Mouse (Mus musculus) heart, adult 11 months (tissue): ENCODE results near the gene Fh1.
A peak's percentile ranks its signal among the peaks of the same experiment; 100 is the strongest.

ENCODE experiments used
- DNase-seq: peaks from one replicate; pipeline ENCODE4 v3.0.0; 2022

Fh1 gene

DNA sequence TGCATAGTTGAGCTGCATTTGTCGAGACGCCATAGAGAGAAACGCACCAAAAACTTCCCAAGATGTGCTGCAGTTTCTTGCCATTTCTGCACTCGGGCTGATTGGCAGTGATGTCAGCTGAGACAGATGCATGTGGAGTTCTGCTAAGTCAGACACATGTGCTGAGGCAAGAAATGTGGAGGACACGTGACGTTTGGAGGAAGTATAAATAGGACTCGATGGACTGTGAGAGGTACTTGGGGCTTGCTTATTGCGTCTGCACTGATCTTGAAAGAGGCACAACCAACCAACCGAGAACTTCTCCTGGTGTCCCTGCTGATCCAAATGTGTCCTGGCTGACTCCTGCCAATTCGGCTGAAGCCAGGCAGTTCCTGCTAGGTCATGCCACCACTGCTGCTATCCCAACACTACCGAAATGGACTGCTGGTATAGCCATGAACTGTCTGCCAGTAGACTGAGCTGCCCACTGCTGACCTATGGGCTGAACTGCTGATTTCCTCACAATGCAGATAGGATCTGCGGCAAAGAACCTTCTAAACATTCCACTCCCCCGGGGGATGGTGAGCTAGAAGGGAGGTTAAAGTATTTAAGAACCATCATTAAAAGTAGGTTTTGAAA is 5.5 kb downstream of the Fh1 start, which contains the start of gene Kmo:
Gene Kmo, plus strand, starts transcription at position 568 of the 618 bp plus-strand sequence.
- peak; percentile 86 for DNase-seq

DNA sequence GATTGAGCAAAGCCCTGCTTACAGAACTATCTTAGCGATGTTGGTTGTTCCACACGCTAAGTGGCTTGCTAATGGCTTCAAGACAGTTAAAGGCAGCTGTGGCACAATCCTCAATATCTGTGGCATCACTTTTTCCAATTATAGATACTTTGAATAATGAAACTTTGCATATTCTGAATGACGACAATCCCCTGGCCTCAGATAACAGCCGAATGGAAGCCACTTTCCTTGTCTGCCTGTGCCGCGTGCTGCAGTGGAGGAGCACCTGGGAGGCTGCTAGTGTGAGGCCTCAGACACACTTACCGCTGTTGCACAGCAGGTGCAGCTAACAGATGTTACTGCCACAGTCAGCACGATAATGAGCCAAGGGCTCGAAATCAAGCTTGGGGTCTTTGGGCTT is 10.4 kb downstream of the Fh1 start:
- peak; percentile 34 for DNase-seq

DNA sequence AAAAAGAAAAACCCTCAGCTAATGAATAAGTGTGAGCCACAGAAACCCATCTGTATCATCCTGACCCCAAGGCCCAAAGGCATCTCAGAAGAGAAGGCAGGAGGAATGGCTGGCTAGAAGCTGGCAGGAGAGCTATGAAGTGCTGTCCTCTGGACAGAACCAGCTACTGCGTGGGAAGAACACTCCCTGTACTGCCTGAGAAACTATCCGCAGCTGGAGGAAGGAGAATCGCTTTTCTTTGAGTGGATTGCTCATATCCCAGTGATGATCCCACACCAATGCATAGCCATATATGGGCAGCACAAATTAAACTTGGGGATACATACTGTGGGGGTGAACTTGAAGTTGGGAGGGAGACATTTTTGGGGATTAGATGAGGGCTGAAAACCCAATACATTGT is 16.7 kb downstream of the Fh1 start:
- peak; percentile 24 for DNase-seq

DNA sequence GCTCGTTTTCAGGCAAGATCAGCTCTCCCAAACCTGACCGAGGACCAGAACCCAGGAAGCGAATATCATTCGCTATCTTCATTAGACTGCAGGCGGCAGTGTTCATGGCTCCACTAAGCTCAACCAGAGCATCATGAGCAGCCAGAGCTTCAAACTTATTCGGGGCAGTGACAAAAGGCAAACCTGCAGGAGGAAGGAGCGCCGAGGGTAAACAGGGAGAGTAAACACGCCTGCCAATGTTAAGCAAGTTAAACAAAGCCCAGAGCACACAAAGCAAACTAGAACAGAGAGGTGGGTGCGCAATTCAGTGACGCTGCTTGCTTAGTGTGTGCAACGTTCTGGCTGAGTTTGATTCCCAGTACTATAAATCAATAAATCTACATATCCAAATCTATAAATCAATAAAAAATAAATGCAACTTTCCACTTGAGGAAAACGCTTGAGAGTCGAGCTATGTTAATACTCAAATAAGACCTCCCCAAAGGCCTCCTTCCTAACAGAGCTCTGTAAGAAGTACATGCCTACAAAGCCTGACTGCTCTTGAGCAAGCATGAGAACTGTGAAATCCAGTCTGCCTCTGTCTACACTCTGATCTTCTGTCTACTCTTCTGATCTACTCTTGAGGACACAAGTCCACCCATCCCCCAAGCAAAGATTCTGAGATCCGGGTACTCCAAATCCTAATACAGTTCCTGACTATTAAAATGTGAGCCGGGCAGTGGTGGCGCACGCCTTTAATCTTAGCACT is 17.4 kb downstream of the Fh1 start:
- peak; percentile 65 for DNase-seq

DNA sequence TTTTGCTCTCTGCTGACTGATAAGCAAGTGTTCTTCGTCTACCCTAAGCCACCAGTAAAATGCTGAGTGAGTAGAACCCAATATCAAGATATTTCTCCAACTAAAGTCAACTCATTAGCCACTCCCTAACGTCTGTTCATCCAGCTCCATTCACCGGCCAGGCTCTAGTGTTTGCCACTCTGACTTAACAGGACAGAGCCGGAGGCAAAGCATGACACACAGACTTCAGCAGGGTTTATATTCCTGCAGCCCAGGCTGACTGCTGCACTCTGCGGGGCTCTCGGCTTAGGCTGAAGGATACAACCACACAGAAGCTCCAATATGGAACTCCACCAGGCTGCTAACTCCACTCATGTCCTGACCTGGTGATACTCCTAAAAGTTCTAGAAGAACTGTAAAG is 18.1 kb downstream of the Fh1 start:
- peak; percentile 58 for DNase-seq

DNA sequence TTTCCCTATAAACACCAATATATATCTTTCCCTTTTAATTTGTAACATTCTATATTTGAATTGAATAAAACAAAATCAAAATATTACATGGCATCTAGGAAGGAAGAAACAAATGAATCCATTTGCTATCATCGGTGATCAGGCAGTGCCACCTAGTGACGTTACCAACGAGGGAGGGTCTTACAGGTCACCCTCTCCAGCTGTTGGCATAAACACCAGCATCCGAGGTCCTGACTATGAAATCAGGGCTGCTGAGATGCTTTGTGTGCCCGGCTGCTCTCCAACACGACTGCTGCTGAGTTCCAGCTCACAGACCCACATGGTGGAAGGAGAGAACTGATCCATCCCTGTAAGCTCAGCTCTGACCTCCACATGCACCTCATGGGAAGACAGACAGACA is 22.0 kb downstream of the Fh1 start:
- DNase-seq: peak; percentile 65

DNA sequence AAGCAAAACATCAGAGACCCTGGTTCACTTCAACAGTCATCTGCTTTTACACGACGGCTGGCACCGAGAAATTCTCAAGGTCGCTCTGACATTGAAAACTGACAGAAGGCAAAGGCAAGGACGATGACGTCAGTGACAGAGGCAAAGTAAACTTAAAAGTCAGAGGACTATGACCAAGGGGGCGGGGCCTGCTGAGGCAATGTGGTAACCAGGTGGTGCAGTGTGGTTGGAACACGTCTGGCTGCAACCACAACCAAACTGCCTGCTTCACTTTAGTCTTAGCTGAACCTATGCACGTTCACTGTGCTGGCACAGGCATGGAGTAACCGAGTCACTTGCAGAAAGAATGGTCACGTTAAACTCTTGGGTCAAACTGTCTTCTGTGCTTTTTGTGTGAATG is 23.2 kb downstream of the Fh1 start:
- peak; percentile 68 for DNase-seq

DNA sequence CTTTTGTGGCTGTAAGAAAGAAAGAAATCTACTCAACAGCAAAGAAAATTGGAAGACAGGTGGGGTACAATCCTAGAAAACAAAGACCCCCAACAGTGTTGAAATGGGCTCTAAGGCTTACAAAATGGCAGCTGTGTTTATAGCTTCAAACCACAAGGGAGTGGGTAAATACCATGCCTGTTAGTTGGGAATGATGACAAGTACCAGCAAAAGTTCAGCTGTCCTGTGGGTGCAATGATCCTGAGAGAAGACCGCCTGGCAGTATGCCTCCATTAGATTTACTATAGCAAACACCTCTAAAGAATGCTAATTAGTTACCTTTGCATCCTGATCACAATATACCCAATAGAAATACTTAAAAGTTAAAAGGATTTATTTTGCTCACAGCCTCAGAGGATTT is 32.6 kb downstream of the Fh1 start:
- DNase-seq: peak; percentile 42

DNA sequence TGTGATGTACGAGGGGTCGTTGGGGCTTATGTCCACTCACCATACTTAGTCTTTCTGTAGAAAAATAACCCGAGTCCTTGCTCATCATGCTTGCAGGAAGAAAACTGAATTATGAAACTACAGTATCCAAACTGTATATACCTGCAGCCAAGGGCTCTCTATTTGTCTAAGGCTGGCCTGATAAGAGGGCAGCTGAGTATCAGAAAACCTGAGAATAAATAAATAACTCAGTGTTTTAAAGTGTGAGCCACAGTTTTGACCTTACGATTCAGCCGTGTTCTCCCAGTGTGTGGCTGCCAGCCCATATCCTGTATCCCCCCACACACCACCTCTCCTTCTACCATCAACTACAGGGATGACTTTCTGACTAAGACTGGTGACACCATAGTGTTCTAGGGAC is 38.8 kb downstream of the Fh1 start:
- peak; percentile 70 for DNase-seq

DNA sequence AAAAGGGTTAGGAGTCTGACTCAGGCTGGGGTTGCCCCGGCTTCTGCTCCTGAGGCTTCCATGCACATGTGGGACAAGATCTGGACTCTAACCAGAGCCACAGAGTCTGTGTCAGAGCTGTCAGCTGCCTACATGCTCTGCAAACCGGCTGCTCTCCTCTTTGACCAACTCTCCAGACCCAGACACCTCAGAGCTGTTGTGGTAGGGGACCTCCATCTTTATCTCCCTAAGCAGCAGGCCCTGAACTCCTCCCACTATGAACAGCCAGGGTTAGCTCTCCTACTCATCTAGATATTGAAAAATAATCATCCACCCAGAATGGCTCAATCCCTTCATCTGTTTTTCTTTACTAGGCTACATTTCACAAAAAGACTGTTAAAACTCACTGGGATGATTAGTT is 40.2 kb downstream of the Fh1 start:
- peak; percentile 67 for DNase-seq

DNA sequence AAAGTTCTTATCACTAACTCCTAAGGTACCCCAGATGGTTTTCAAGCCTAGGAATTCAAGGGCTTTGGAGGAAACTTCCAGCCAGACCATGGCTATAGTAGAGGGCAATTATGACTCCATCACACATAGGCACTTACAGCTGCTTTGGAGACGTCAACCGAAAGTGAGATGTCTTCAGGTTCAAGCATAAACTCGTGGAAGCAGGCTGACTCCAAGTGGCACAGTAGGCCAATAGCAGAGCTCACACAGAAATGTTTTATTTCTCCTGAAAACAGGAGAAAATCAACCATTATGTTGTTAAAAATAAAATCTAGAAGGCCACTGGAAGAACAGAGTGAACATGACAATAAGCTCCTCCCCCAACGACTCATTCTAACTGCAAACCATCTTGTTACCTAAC is 42.6 kb downstream of the Fh1 start:
- DNase-seq: peak; percentile 18

DNA sequence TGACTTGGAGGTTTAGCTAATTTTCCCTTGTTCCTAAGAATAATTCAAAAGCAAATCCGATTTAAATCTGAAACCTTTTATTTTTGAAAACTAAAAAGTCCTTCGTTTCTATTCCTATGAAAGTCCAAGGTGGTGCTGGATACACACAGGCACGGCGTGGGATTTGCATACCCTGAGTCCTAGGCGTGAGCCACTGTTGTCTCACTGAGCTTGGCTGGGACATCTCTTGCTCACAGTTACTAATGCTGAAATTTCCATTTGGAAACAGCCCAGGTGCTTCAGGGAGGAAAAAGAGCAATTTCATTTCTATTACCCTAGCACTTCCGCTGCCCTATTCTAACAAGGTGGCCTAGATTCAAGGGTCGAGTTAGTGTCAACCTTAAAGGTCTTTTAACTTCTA is 45.1 kb downstream of the Fh1 start:
- peak; percentile 46 for DNase-seq

DNA sequence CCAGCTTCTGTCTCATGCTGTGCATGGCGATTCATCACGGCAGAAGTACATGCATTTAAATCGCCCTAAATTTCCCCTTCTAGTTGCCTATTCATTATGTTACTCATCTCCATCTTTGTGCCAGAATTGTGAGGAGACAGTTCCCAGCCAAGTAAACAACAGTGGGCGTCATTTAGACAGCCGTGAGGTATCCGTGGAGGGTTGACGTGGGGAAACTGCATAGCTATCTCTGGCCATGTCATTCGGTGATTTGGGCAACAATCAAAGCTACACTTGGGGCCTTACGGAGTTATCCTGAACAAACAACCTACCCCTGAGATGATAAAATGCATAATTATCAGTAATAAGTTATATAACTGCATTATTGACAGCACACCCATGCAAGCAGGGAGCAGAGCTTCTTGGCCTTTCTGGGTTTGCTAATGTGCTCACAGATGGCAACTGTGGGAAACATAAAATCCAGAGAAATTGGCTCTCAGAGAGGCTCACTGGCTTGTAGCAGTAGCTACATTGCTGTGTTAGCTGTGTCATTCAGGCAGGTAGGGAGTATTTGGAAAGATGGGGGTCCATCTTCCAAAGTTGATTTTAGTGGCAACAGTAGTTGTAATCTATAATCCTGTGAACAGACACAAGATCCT is 45.7 kb downstream of the Fh1 start:
- DNase-seq: peak; percentile 77

DNA sequence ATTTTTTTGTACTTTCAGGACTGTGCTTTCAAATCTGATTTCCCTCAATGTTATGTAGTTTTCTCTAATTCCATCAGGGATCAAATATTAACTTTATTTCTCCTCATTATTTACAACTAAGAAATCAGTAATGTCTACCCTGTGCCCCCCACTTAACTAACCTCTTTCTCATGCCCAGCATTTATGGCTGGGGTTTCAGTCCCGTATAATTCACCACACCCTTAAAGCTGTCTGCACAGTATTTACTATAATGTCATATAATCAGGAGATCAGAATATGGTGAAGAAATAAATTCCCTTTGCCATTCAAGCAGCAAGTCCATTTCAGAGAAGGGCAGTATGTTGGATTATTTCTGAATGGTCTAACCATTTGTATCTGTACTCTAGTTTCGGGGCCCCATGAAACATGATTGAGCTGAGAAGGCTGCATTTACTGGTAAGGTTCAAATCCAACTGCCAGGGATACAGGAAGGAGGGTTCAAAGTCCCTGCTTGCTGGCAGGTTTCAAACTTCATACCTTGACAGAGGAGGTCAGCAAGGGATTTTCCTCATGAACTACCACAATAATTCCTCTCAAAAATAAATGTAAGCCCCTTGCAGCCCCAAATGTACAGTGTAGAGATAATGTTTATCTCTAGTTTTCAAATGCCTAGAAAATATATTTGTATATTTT is 46.9 kb downstream of the Fh1 start:
- DNase-seq: peak; percentile 39

DNA sequence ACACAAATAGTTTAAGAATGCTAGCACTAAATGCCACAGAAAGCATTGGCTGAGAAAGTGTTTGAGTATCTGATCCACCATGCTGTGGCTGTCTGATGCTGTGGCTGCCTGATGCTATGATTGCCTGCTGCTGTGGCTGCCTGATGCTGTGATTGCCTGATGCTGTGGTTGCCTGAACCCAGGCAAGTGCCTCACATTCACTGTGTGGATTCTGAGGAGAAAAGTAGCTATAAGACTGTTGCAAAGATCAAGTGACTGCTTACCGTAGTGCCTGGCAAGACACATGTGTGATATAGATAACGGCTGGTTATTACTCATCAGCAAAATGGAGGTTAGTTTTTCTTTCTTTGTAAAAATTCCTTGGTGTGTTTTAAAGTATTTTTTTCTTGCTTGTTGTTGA is 51.3 kb downstream of the Fh1 start:
- DNase-seq: peak; percentile 52

DNA sequence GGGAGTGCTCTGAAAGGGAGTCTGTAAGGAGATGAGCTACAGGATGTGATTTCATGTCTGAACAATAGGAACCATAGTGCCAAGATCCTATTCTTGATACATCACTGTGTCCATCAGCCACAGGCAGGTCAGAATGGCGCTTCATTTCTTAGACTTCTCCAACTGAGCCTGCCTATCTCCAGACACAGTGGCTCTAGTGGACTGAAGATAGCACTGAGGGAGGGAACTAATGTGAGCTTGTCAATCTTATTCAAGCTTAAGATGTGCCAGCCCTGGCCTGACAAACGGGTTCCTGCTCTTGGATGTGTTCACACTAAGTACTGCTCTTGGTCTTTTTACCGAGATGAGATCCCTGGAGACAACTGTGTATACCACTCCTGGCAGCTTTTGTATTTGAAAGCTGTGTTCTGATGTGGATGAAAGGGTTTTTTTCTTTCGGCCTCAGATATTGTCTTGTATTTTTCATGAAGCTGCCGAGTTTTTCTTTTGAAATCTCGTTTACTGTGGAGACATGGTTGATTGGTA is 59.8 kb downstream of the Fh1 start:
- DNase-seq: peak; percentile 41

DNA sequence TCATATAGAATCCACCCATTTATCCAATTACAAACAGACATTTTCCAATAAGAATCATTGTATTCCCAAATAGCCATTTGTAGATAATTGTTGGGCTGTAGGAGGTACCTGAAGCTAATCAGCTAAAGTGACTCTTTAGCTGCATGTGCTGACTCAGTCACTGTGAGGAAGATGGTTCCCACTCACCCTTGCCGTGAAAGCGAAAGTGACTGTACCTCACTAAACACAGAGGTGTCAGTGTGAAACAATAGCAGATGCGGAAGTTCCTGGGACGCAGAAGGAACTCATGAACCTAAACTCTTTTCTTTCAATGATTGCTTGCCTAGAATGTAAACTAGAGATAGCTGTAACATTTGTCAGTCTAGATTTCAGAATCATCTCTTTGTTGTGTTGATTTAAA is 61.1 kb downstream of the Fh1 start:
- DNase-seq: peak; percentile 68

DNA sequence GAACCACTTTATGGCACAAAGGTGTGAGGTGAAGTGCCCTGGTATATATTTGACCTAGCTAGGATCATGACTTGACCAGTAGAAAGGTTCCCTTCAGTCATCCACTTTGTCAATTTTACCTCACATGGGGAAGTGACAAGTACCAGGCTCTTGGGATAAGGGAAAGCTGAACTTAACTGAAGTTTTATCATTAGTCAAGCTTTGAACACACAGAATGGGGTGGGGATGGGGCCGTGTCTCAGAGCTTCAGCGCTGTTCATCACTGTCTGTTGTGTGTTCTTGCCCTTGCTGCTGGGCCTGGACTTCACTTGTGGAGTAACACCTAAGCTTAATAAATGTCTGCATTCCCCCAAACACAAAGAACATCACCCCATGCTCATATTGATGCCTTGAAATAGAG is 63.1 kb downstream of the Fh1 start:
- peak; percentile 55 for DNase-seq

DNA sequence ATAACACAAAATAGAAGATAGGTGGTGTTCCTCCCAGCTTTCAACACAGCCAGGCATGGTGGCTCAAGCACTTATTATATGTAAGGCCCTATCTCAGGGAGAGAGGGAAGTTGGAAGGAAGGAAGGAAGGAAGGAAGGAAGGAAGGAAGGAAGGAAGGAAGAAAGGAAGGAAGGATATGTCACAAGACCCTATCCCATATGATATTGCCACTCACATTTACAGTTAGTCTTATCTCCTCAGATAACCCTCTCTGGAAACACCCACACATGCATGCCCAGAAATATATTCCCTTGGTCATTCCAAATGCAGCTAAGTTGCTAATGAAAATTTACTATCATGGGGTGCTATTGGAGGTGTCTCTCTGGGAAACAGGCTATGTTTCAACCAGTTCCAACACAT is 63.6 kb downstream of the Fh1 start:
- DNase-seq: peak; percentile 9

DNA sequence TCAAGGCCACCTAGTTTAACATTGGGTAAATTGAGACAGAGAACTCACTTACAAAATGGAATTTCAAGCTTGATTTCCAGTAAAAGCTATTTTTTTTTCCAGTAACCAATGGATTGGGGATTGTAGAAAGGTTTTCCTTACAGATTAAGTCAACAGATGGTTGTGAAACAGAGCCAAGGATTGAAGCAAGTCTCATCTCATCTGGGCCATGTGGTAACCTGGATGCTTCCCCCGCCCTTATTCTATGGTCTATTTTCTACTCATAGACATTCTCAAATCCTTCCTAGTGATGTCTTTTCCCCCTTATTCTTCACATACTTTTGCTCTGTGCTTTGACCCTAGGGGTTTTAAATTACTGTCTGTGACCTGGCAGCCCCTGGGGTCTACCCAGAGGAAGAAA is 70.8 kb downstream of the Fh1 start:
- no peak for DNase-seq

DNA sequence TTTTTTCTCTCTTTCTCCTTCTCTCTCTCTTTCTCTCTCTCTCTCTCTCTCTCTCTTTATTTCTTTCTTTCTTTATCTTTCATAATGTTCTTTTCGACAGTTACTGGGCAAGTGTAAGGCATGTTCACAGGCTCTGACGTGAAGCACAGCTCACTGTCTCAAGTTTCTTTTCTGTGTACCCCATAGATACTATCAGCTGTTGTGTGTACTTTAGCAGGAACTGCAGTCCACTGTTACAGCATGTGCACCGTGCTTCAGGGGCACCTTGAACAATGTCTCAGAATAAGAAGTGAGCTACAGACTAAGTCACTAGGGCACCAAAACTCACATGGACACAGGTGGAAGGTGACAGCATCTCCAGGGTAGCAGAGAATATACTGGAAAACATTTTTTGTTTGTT is 73.0 kb downstream of the Fh1 start:
- DNase-seq: no peak

DNA sequence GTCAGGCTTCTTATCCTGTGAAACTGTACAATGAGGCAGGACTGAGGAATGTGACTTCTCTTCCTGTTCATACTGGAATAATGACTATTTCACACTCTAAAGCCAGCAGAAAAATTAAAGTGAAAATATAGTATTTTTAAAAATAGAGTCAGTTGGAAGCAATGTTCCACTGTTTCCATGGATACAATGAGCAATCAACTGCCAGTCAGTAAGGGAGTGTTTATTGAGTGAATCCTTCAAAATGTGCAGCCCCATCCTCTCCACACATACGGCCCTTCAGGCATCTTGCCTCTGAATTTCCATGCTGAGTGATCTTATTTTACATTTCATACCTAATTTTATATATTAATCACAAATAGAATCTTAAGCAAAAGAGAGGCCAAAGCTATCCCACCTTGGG is 74.8 kb downstream of the Fh1 start:
- DNase-seq: no peak
